Mouse (Mus musculus) MEL (cell line): ENCODE results near the gene Dtx3. TPM values are rescaled to one million over a fixed set of nuclear protein-coding genes. Genes with fewer than 3 reads are reported as not detected.

Source experiments
- DNase-seq: peaks from one replicate; pipeline ENCODE4 v3.0.0; 2011; ENCODE audit warnings: low read depth, low spot score
- H3K27ac ChIP-seq: 2 replicates; pipeline ENCODE4 v1.5.1; 2012; ENCODE audit warnings: low read depth, mild to moderate bottlenecking, control low read depth, low read length, moderate library complexity; ENCODE audit not compliant: control insufficient read depth
- H3K27me3 ChIP-seq, 2 experiments: fragments of 150-350 bp in 1 of 2; sonication (generic) in 1 of 2; 2 replicates each; pipeline ENCODE4 v1.6.1; 2012; ENCODE audit warnings: low read length in 2 of 2, mild to moderate bottlenecking in 2 of 2, improper control_type of control experiment in 1 of 2, moderate library complexity in 1 of 2; ENCODE audit not compliant: insufficient read depth in 2 of 2, control insufficient read depth in 1 of 2
- H3K36me3 ChIP-seq, 2 experiments: 2 replicates each; pipeline ENCODE4 v1.6.1; 2012 to 2014; ENCODE audit warnings: low read length in 2 of 2, improper control_type of control experiment in 1 of 2, inconsistent platforms in 1 of 2, mild to moderate bottlenecking in 1 of 2; ENCODE audit not compliant: insufficient read depth in 2 of 2, control insufficient read depth in 1 of 2
- H3K4me1 ChIP-seq, 2 experiments: fragments of 150-350 bp in 1 of 2; sonication (generic) in 1 of 2; 2 replicates each; pipeline ENCODE4 v1.6.1; 2012; ENCODE audit warnings: low read length in 2 of 2, improper control_type of control experiment in 1 of 2, mild to moderate bottlenecking in 1 of 2; ENCODE audit not compliant: insufficient read depth in 2 of 2, control insufficient read depth in 1 of 2
- H3K4me3 ChIP-seq, 2 experiments: fragments of 150-350 bp in 1 of 2; sonication (generic) in 1 of 2; 2 replicates each; pipeline ENCODE4 v1.5.1; 2012; ENCODE audit warnings: low read depth in 2 of 2, low read length in 2 of 2, mild to moderate bottlenecking in 2 of 2, moderate library complexity in 2 of 2, control low read depth in 1 of 2, improper control_type of control experiment in 1 of 2; ENCODE audit not compliant: control insufficient read depth in 1 of 2, insufficient read depth in 1 of 2
- H3K79me2 ChIP-seq: 2 replicates; pipeline ENCODE4 v1.6.1; 2012; ENCODE audit warnings: mild to moderate bottlenecking, low read length, moderate library complexity; ENCODE audit not compliant: control insufficient read depth, poor library complexity, insufficient read depth
- H3K9ac ChIP-seq: 2 replicates; pipeline ENCODE4 v1.6.1; 2012; ENCODE audit warnings: low read depth, mild to moderate bottlenecking, control low read depth, low read length, moderate library complexity; ENCODE audit not compliant: control insufficient read depth, poor library complexity, severe bottlenecking
- H3K9me3 ChIP-seq: fragments of 150-350 bp; sonication (generic); replicated peaks from 2 replicates; pipeline ENCODE4 v1.6.1; 2012; ENCODE audit warnings: mild to moderate bottlenecking, low read length, improper control_type of control experiment, moderate library complexity; ENCODE audit not compliant: insufficient read depth
- BHLHE40 ChIP-seq: IDR thresholded peaks from 2 replicates; pipeline ENCODE4 v1.6.1; 2012; ENCODE audit warnings: low read depth, mild to moderate bottlenecking, inconsistent platforms, low read length, improper control_type of control experiment, borderline replicate concordance
- CHD1 ChIP-seq: IDR thresholded peaks from 2 replicates; pipeline ENCODE4 v1.6.1; 2012; ENCODE audit warnings: low read depth, mild to moderate bottlenecking, inconsistent platforms, low read length, improper control_type of control experiment
- CHD2 ChIP-seq: IDR thresholded peaks from 2 replicates; pipeline ENCODE4 v1.6.1; 2011; ENCODE audit warnings: low read length, improper control_type of control experiment
- CTCF ChIP-seq, 3 experiments: IDR thresholded peaks in 2 of 3; conservative IDR thresholded peaks in 1 of 3; 2 replicates each; pipeline ENCODE4 v1.5.1; 2011 to 2012; ENCODE audit warnings: low read length in 3 of 3, low read depth in 2 of 3, mild to moderate bottlenecking in 2 of 3, improper control_type of control experiment in 1 of 3, inconsistent platforms in 1 of 3, mixed read lengths in 1 of 3, moderate library complexity in 1 of 3; ENCODE audit not compliant: control insufficient read depth in 1 of 3, insufficient read depth in 1 of 3, poor library complexity in 1 of 3, severe bottlenecking in 1 of 3
- E2F4 ChIP-seq: IDR thresholded peaks from 2 replicates; pipeline ENCODE4 v1.6.1; 2011; ENCODE audit warnings: low read depth, low read length, improper control_type of control experiment, borderline replicate concordance
- ELF1 ChIP-seq: IDR thresholded peaks from 2 replicates; pipeline ENCODE4 v1.6.1; 2014; ENCODE audit warnings: low read depth, mild to moderate bottlenecking, inconsistent platforms, low read length, improper control_type of control experiment, moderate library complexity
- EP300 ChIP-seq, 2 experiments: IDR thresholded peaks; 2 replicates each; pipeline ENCODE4 v1.6.1; 2011; ENCODE audit warnings: improper control_type of control experiment in 2 of 2, low read length in 2 of 2, low read depth in 1 of 2, mild to moderate bottlenecking in 1 of 2
- ETS1 ChIP-seq: IDR thresholded peaks from 2 replicates; pipeline ENCODE4 v1.6.1; 2012; ENCODE audit warnings: low read depth, mild to moderate bottlenecking, inconsistent platforms, low read length, improper control_type of control experiment, moderate library complexity
- GATA1 ChIP-seq: IDR thresholded peaks from 2 replicates; pipeline ENCODE4 v1.6.1; 2011; ENCODE audit warnings: low read depth, low read length, improper control_type of control experiment
- KAT2A ChIP-seq: conservative IDR thresholded peaks from 2 replicates; pipeline ENCODE4 v1.6.1; 2012; ENCODE audit warnings: low read depth, low read length, improper control_type of control experiment, inconsistent platforms
- MEF2A ChIP-seq: IDR thresholded peaks from 2 replicates; pipeline ENCODE4 v1.6.1; 2014; ENCODE audit warnings: low read depth, mild to moderate bottlenecking, inconsistent platforms, low read length, improper control_type of control experiment; ENCODE audit not compliant: poor library complexity, insufficient replicate concordance, severe bottlenecking; ENCODE audit errors: extremely low read depth
- MXI1 ChIP-seq: IDR thresholded peaks from 2 replicates; pipeline ENCODE4 v1.6.1; 2011; ENCODE audit warnings: mild to moderate bottlenecking, low read depth, low read length, improper control_type of control experiment
- MYB ChIP-seq: IDR thresholded peaks from 2 replicates; pipeline ENCODE4 v1.6.1; 2011; ENCODE audit warnings: mild to moderate bottlenecking, low read depth, low read length, improper control_type of control experiment
- MYC ChIP-seq: IDR thresholded peaks from 2 replicates; pipeline ENCODE4 v1.6.1; 2011; ENCODE audit warnings: low read depth, mild to moderate bottlenecking, low read length, improper control_type of control experiment, moderate library complexity
- NELFE ChIP-seq: IDR thresholded peaks from 2 replicates; pipeline ENCODE4 v1.6.1; 2011; ENCODE audit warnings: low read depth, low read length, improper control_type of control experiment
- POLR2AphosphoS2 ChIP-seq: IDR thresholded peaks from 2 replicates; pipeline ENCODE4 v1.6.1; 2011; ENCODE audit warnings: low read length, improper control_type of control experiment
- POLR2AphosphoS5 ChIP-seq: IDR thresholded peaks from 2 replicates; pipeline ENCODE4 v1.6.1; 2012; ENCODE audit warnings: low read depth, borderline replicate concordance, mild to moderate bottlenecking, inconsistent platforms, low read length, moderate library complexity, mixed read lengths
- RAD21 ChIP-seq: IDR thresholded peaks from 2 replicates; pipeline ENCODE4 v1.6.1; 2011; ENCODE audit warnings: mild to moderate bottlenecking, low read depth, low read length, improper control_type of control experiment
- SIN3A ChIP-seq: IDR thresholded peaks from 2 replicates; pipeline ENCODE4 v1.6.1; 2012; ENCODE audit warnings: low read length, improper control_type of control experiment, inconsistent platforms
- SMC3 ChIP-seq: IDR thresholded peaks from 2 replicates; pipeline ENCODE4 v1.6.1; 2011; ENCODE audit warnings: low read depth, low read length, improper control_type of control experiment
- TAL1 ChIP-seq: IDR thresholded peaks from 2 replicates; pipeline ENCODE4 v1.6.1; 2012; ENCODE audit warnings: mild to moderate bottlenecking, inconsistent platforms, low read length, moderate library complexity, mixed read lengths
- TBP ChIP-seq: IDR thresholded peaks from 2 replicates; pipeline ENCODE4 v1.8.0; 2011; ENCODE audit warnings: low read depth, low read length, improper control_type of control experiment
- TCF12 ChIP-seq: IDR thresholded peaks from 2 replicates; pipeline ENCODE4 v1.6.1; 2014; ENCODE audit warnings: low read depth, mild to moderate bottlenecking, inconsistent platforms, low read length, improper control_type of control experiment, moderate library complexity
- UBTF ChIP-seq: IDR thresholded peaks from 2 replicates; pipeline ENCODE4 v1.6.1; 2012; ENCODE audit warnings: low read depth, mild to moderate bottlenecking, inconsistent platforms, low read length, improper control_type of control experiment, moderate library complexity, borderline replicate concordance; ENCODE audit not compliant: insufficient read depth
- USF1 ChIP-seq: IDR thresholded peaks from 2 replicates; pipeline ENCODE4 v1.6.1; 2014; ENCODE audit warnings: low read depth, mild to moderate bottlenecking, inconsistent platforms, low read length, improper control_type of control experiment, moderate library complexity
- USF2 ChIP-seq, 2 experiments: IDR thresholded peaks; 2 replicates each; pipeline ENCODE4 v1.6.1; 2011 to 2012; ENCODE audit warnings: improper control_type of control experiment in 2 of 2, low read length in 2 of 2, borderline replicate concordance in 1 of 2, inconsistent platforms in 1 of 2, low read depth in 1 of 2, mild to moderate bottlenecking in 1 of 2; ENCODE audit not compliant: insufficient read depth in 1 of 2
- ZC3H11A ChIP-seq: IDR thresholded peaks from 2 replicates; pipeline ENCODE4 v1.6.1; 2012; ENCODE audit warnings: low read depth, mild to moderate bottlenecking, inconsistent platforms, low read length, improper control_type of control experiment
- ZMIZ1 ChIP-seq: IDR thresholded peaks from 2 replicates; pipeline ENCODE4 v1.6.1; 2012; ENCODE audit warnings: low read depth, mild to moderate bottlenecking, inconsistent platforms, low read length, improper control_type of control experiment, moderate library complexity
- ZNF384 ChIP-seq: IDR thresholded peaks from 2 replicates; pipeline ENCODE4 v1.6.1; 2012; ENCODE audit warnings: low read depth, mild to moderate bottlenecking, inconsistent platforms, low read length, improper control_type of control experiment
- polyA plus RNA-seq, 2 experiments: library from polyadenylated mRNA; stranded (reverse) in 1 of 2; unstranded in 1 of 2; fragments of >175 nt in 1 of 2; fragments of >200 nt in 1 of 2; gene quantifications; 2 replicates each; pipeline versions ENCODE4 v1.2.1 to v1.2.4; 2012; ENCODE audit warnings: low replicate concordance in 2 of 2, low read depth in 1 of 2; ENCODE audit not compliant: insufficient read length in 2 of 2, insufficient read depth in 1 of 2, missing spikeins in 1 of 2
- total RNA-seq: library from RNA; depleted of rRNA; stranded (reverse); fragments of 300-350 nt; gene quantifications from 2 replicates; pipeline ENCODE4 v1.2.3, GENCODE M21; 2012

Gene Dtx3
- total and polyA plus RNA-seq, 3 experiments, result 30.5 to 107 TPM; not detected in 1

DNA sequence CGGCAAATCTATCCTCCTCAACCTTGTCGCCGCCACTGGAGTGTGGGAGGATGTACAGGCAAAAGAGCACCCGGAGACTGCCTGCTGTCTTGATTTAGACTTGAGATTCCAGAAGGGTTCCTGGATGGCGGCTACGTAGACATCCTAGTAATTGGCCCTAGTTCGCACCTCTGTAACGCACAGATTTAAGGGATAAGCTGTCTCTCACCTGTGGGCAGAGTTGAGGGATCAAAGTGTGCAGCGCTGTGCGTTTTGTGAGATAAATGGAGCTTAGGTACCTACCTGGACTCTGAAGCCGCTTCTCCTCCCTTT lies 29.2 kb downstream of the Dtx3 start:
- Histone ChIP-seq H3K79me2 (peaks cover 26% of the 10 kb centered on the region), H3K4me1 (peaks cover 0 to 13% of the 10 kb centered on the region in 2 experiments; a peak in 3 of 4 replicates), H3K36me3 (peaks cover 2 to 11% of the 10 kb centered on the region in 2 experiments; a peak in 3 of 4 replicates), H3K9ac (peak overlapping the region; percentile 91), H3K27ac (peak overlapping the region; percentile 88), H3K4me3 (peak overlapping the region; percentile 67 to 68), H3K9me3 (no peaks in the 10 kb centered on the region), H3K27me3 (no peaks in the 10 kb centered on the region)
- no peak for DNase-seq
- TF ChIP-seq CHD1, result 0 out of 2 replicates have a peak, but pooled peaks have one; percentile 13
- no peak for TF ChIP-seq KAT2A

DNA sequence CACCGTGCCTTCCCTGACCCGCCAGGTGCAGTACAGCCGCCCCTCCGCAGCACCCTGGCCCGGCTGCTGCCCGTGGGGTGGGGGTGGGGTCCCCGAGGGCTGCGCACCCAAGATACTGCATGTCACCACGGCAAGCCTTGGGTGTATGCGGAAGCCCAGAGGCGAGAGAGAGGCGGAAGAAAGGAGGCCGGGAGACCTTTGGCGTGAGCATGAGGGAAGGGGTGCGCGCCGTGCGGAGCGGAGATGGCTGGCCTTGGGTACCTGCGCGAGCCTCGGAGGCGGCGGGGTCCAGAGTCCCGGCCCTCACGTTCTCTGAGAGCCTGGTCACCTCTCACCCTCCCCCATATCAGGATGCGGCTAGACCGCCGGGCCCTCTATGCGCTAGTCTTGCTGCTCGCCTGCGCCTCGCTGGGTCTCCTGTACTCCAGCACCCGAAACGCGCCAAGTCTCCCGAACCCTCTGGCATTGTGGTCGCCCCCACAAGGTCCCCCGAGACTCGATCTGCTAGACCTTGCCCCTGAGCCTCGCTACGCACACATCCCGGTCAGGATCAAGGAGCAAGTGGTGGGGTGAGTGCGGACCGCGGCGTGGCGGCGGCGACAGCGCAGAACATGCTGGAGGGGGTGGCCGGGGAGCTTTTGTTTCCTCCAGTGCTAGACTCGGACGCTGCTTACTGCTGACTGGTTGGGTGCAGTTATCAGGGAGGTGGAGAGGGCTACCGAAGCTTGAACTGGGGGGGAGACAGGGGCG lies 29.7 kb downstream of the Dtx3 start:
- peak overlapping the region; percentile 91 for H3K9ac ChIP-seq
- peak overlapping the region; percentile 88 for H3K27ac ChIP-seq
- no peaks in the 10 kb centered on the region for H3K9me3 ChIP-seq
- peak; percentile 89 for DNase-seq
- H3K79me2 ChIP-seq, result peaks cover 26% of the 10 kb centered on the region
- peak overlapping the region; percentile 67 to 68 for H3K4me3 ChIP-seq
- H3K4me1 ChIP-seq, result peaks cover 0 to 13% of the 10 kb centered on the region in 2 experiments; a peak in 3 of 4 replicates
- H3K27me3 ChIP-seq, result no peaks in the 10 kb centered on the region
- H3K36me3 ChIP-seq, result peaks cover 2 to 11% of the 10 kb centered on the region in 2 experiments; a peak in 2 of 4 replicates
- 0 out of 2 replicates have a peak, but pooled peaks have one; percentile 50 for TF ChIP-seq MXI1
- peak; percentile 90 for TF ChIP-seq ELF1
- peak; percentile 44; the same call in 1 of the 2 replicates for TF ChIP-seq TAL1
- peak; percentile 53; the same call in 1 of the 2 replicates for TF ChIP-seq UBTF
- TF ChIP-seq ETS1, result peak; percentile 56; the same call in 1 of the 2 replicates
- 0 out of 2 replicates have a peak, but pooled peaks have one; percentile 63 for TF ChIP-seq POLR2AphosphoS5
- 0 out of 2 replicates have a peak, but pooled peaks have one; percentile 10 for TF ChIP-seq SMC3
- TF ChIP-seq USF1, result 0 out of 2 replicates have a peak, but pooled peaks have one; percentile 5
- TF ChIP-seq CHD2, result peak; percentile 41
- TF ChIP-seq USF2 (IDR thresholded peaks at IDR 0.05; ENCODE audit: borderline replicate concordance in 1 of 2, insufficient read depth in 1 of 2, low read depth in 1 of 2, low read length in 2 of 2), result no peak
- no peak for TF ChIP-seq ZNF384
- TF ChIP-seq E2F4, result no peak
- peak in 1 of 2 experiments; percentile 59; a peak in 2 of 4 replicates for TF ChIP-seq EP300 (IDR thresholded peaks at IDR 0.05; ENCODE audit: low read depth in 1 of 2, low read length in 2 of 2)
- peak; percentile 70; the same call in 1 of the 2 replicates for TF ChIP-seq TCF12
- no peak; a peak in 1 of 6 replicates for TF ChIP-seq CTCF (IDR thresholded peaks at IDR 0.05 in 2 of 3, conservative IDR thresholded peaks at IDR 0.05 in 1 of 3; ENCODE audit: control insufficient read depth in 1 of 3, insufficient read depth in 1 of 3, low read depth in 2 of 3, low read length in 3 of 3, poor library complexity in 1 of 3, severe bottlenecking in 1 of 3)
- TF ChIP-seq ZMIZ1, result no peak
- 0 out of 2 replicates have a peak, but pooled peaks have one; percentile 12 for TF ChIP-seq GATA1
- 0 out of 2 replicates have a peak, but pooled peaks have one; percentile 33 for TF ChIP-seq BHLHE40
- TF ChIP-seq SIN3A, result peak; percentile 76
- no peak for TF ChIP-seq KAT2A
- no peak for TF ChIP-seq ZC3H11A
- TF ChIP-seq TBP, result no peak; the same call in 1 of the 2 replicates
- peak; percentile 6 for TF ChIP-seq NELFE
- TF ChIP-seq RAD21, result no peak
- peak; percentile 64; the same call in 1 of the 2 replicates for TF ChIP-seq MYC
- TF ChIP-seq POLR2AphosphoS2, result no peak
- TF ChIP-seq MYB, result no peak
- TF ChIP-seq MEF2A, result no peak
